Mouse (Mus musculus) liver, adult 2 months (tissue): ENCODE results near the gene Irf5. TPM values are rescaled to one million over a fixed set of nuclear protein-coding genes. Genes with fewer than 3 reads are reported as not detected.

Experiments used
- DNase-seq: peaks from one replicate; pipeline ENCODE4 v3.0.0-alpha.2; 2011; ENCODE audit warnings: low read depth, low spot score; ENCODE audit errors: extremely low read depth
- H3K27ac ChIP-seq: fragments of 200-500 bp; replicated peaks from 2 replicates; pipeline ENCODE4 v1.5.1; 2012; ENCODE audit warnings: low read depth, mild to moderate bottlenecking, control low read depth, inconsistent platforms, low read length; ENCODE audit not compliant: insufficient read depth
- H3K27me3 ChIP-seq: fragments of 200-500 bp; 2 replicates; pipeline ENCODE4 v1.6.1; 2012; ENCODE audit warnings: mild to moderate bottlenecking, moderate library complexity, low read length, inconsistent platforms; ENCODE audit not compliant: control insufficient read depth, insufficient read depth
- H3K36me3 ChIP-seq: fragments of 200-500 bp; 2 replicates; pipeline ENCODE4 v1.6.1; 2012; ENCODE audit warnings: low read length, inconsistent platforms; ENCODE audit not compliant: control insufficient read depth, insufficient read depth
- H3K4me1 ChIP-seq: fragments of 200-500 bp; 2 replicates; pipeline ENCODE4 v1.6.1; 2011; ENCODE audit warnings: low read length; ENCODE audit not compliant: control insufficient read depth, insufficient read depth
- H3K4me3 ChIP-seq: fragments of 200-500 bp; 2 replicates; pipeline ENCODE4 v1.5.1; 2011; ENCODE audit warnings: low read depth, mild to moderate bottlenecking, control low read depth, low read length, moderate library complexity; ENCODE audit not compliant: insufficient read depth
- H3K79me2 ChIP-seq: fragments of 200-500 bp; 2 replicates; pipeline ENCODE4 v1.6.1; 2012; ENCODE audit warnings: inconsistent platforms, mild to moderate bottlenecking, low read length, moderate library complexity; ENCODE audit not compliant: control insufficient read depth, insufficient read depth
- H3K9ac ChIP-seq: fragments of 200-500 bp; 2 replicates; pipeline ENCODE4 v1.6.1; 2012; ENCODE audit warnings: low read depth, mild to moderate bottlenecking, control low read depth, inconsistent platforms, low read length
- CTCF ChIP-seq: fragments of 200-500 bp; IDR thresholded peaks from 2 replicates; pipeline ENCODE4 v1.5.1; 2011; ENCODE audit warnings: low read depth, low read length, control low read depth
- POLR2A ChIP-seq: fragments of 200-500 bp; IDR thresholded peaks from 2 replicates; pipeline ENCODE4 v1.6.1; 2011; ENCODE audit warnings: low read length, control low read depth; ENCODE audit not compliant: insufficient read depth; ENCODE audit errors: extremely low read depth
- WGBS: fragments of 180-500 bp; shearing (Covaris S2); methylation state at CpG from one replicate; pipeline ENCODE4 v1.1.7; 2018; 5-methylcytosine and 5-hydroxymethylcytosine counted together
- polyA plus RNA-seq: library from polyadenylated mRNA; depleted of rRNA; stranded (reverse); fragments of >200 nt; gene quantifications from 2 replicates; pipeline ENCODE4 v1.2.3, GENCODE M21; 2012
- total RNA-seq: library from RNA; depleted of rRNA; stranded (reverse); fragments of >200 nt; gene quantifications from 2 replicates; pipeline ENCODE4 v1.2.3, GENCODE M21; 2014

The Irf5 gene
- total and polyA plus RNA-seq, 2 experiments = 10.0 to 48.3 TPM

GRCm38 (mm10) chr6:29506834-29507233 is 19.6 kb upstream of the Irf5 start:
- Histone ChIP-seq H3K36me3 (no peaks in the 10 kb centered on the region), H3K9ac (no peak overlapping the region), H3K27ac (no peak overlapping the region), H3K79me2 (no peaks in the 10 kb centered on the region; the same call in 1 of the 2 replicates), H3K27me3 (no peaks in the 10 kb centered on the region), H3K4me3 (no peak overlapping the region), H3K4me1 (no peaks in the 10 kb centered on the region; the same call in 1 of the 2 replicates)
- no peak for DNase-seq
- WGBS = 65% methylated on average over 8 of the region's 8 CpGs
- TF ChIP-seq CTCF (no peak), POLR2A (no peak)

GRCm38 (mm10) chr6:29507447-29508309 is 18.7 kb upstream of the Irf5 start, which contains the start of gene Kcp:
Kcp (minus strand) TSS chr6:29507952.
- DNase-seq = peak; percentile 46
- Histone ChIP-seq H3K36me3 (no peaks in the 10 kb centered on the region), H3K9ac (peak within 1 kb of the TSS; percentile 81), H3K27me3 (no peaks in the 10 kb centered on the region), H3K27ac (no peak within 1 kb of the TSS), H3K4me1 (no peaks in the 10 kb centered on the region; the same call in 1 of the 2 replicates), H3K4me3 (peak within 1 kb of the TSS; percentile 75), H3K79me2 (no peaks in the 10 kb centered on the region; the same call in 1 of the 2 replicates)
- WGBS = 3% methylated on average over 46 of the region's 47 CpGs
- TF ChIP-seq CTCF (no peak), POLR2A (no peak)

GRCm38 (mm10) chr6:29509086-29509485 is 17.3 kb upstream of the Irf5 start:
- 84% methylated on average over 2 of the region's 2 CpGs for WGBS
- Histone ChIP-seq H3K27ac (no peak overlapping the region), H3K4me1 (peaks cover 2% of the 10 kb centered on the region; the same call in 1 of the 2 replicates), H3K27me3 (no peaks in the 10 kb centered on the region), H3K4me3 (no peak overlapping the region), H3K79me2 (no peaks in the 10 kb centered on the region; the same call in 1 of the 2 replicates), H3K9ac (no peak overlapping the region), H3K36me3 (no peaks in the 10 kb centered on the region)
- TF ChIP-seq POLR2A (no peak), CTCF (no peak)
- DNase-seq = no peak

GRCm38 (mm10) chr6:29513284-29513683 is 13.1 kb upstream of the Irf5 start:
- peak; percentile 93 for DNase-seq
- Histone ChIP-seq H3K79me2 (no peaks in the 10 kb centered on the region), H3K9ac (peak overlapping the region; percentile 65), H3K4me3 (peak overlapping the region; percentile 34), H3K27ac (peak overlapping the region; percentile 95), H3K4me1 (peaks cover 14% of the 10 kb centered on the region), H3K27me3 (no peaks in the 10 kb centered on the region), H3K36me3 (no peaks in the 10 kb centered on the region)
- TF ChIP-seq POLR2A = 0 out of 2 replicates have a peak, but pooled peaks have one; percentile 34
- no peak for TF ChIP-seq CTCF
- WGBS = under 1% methylated on average over 11 of the region's 11 CpGs

GRCm38 (mm10) chr6:29517139-29517538 is 9.3 kb upstream of the Irf5 start:
- DNase-seq = no peak
- H3K27me3 ChIP-seq = no peaks in the 10 kb centered on the region
- H3K9ac ChIP-seq = no peak overlapping the region; the same call in 1 of the 2 replicates
- no peak overlapping the region for H3K4me3 ChIP-seq
- 5% methylated on average over 5 of the region's 5 CpGs for WGBS
- no peaks in the 10 kb centered on the region for H3K79me2 ChIP-seq
- TF ChIP-seq CTCF (peak; percentile 92), POLR2A (no peak)
- peaks cover 14% of the 10 kb centered on the region for H3K4me1 ChIP-seq
- no peaks in the 10 kb centered on the region for H3K36me3 ChIP-seq
- no peak overlapping the region for H3K27ac ChIP-seq
